Mouse (Mus musculus) myocyte (in vitro differentiated cells): ENCODE measurements around the gene Cngb1. TPM values are rescaled to one million over a fixed set of nuclear protein-coding genes. Genes with fewer than 3 reads are reported as not detected.

Source experiments
- H3K27me3 ChIP-seq: one replicate; pipeline ENCODE4 v1.6.1; 2011; ENCODE audit not compliant: control insufficient read depth, insufficient read depth, insufficient read length
- H3K36me3 ChIP-seq: one replicate; pipeline ENCODE4 v1.6.1; 2011; ENCODE audit not compliant: control insufficient read depth, insufficient read depth
- H3K4me2 ChIP-seq: one replicate; pipeline ENCODE4 v1.6.1; 2011; ENCODE audit warnings: low read depth, control low read depth
- H3K4me3 ChIP-seq: one replicate; pipeline ENCODE4 v1.5.1; 2011; ENCODE audit warnings: mild to moderate bottlenecking, control low read depth, moderate library complexity
- H3K79me2 ChIP-seq: one replicate; pipeline ENCODE4 v1.6.1; 2011; ENCODE audit not compliant: control insufficient read depth, insufficient read depth
- H3ac ChIP-seq: one replicate; pipeline ENCODE4 v1.6.1; 2011; ENCODE audit not compliant: control insufficient read depth, insufficient read length
- CEBPB ChIP-seq: IDR thresholded peaks from 2 replicates; pipeline ENCODE4 v1.6.1; 2011; ENCODE audit warnings: mild to moderate bottlenecking, moderate library complexity; ENCODE audit not compliant: poor library complexity, insufficient read depth, severe bottlenecking
- E2F4 ChIP-seq: IDR thresholded peaks from one replicate; pipeline ENCODE4 v1.6.1; 2011; ENCODE audit warnings: mild to moderate bottlenecking, control low read depth, moderate library complexity; ENCODE audit not compliant: insufficient read depth
- MAX ChIP-seq: IDR thresholded peaks from one replicate; pipeline ENCODE4 v1.6.1; 2011; ENCODE audit warnings: low read depth, mild to moderate bottlenecking, control low read depth
- MYOD1 ChIP-seq, 3 experiments: IDR thresholded peaks; one replicate each; pipeline ENCODE4 v1.6.1; 2011; ENCODE audit warnings: control low read depth in 2 of 3, low read depth in 2 of 3, mild to moderate bottlenecking in 2 of 3, moderate library complexity in 1 of 3; ENCODE audit not compliant: insufficient read length in 2 of 3, control insufficient read depth in 1 of 3
- MYOG ChIP-seq, 3 experiments: IDR thresholded peaks; one replicate each; pipeline ENCODE4 v1.6.1; 2011; ENCODE audit warnings: control low read depth in 2 of 3, low read depth in 2 of 3, mild to moderate bottlenecking in 2 of 3; ENCODE audit not compliant: insufficient read length in 2 of 3, control insufficient read depth in 1 of 3, insufficient read depth in 1 of 3
- POLR2A ChIP-seq: IDR thresholded peaks from one replicate; pipeline ENCODE4 v1.6.1; 2011; ENCODE audit warnings: low read depth, mild to moderate bottlenecking, control low read depth, moderate library complexity; ENCODE audit not compliant: insufficient read length
- POLR2AphosphoS2 ChIP-seq: IDR thresholded peaks from one replicate; pipeline ENCODE4 v1.6.1; 2011; ENCODE audit warnings: low read depth, control low read depth; ENCODE audit not compliant: insufficient read length
- REST ChIP-seq: IDR thresholded peaks from one replicate; pipeline ENCODE4 v1.6.1; 2011; ENCODE audit warnings: mild to moderate bottlenecking, control low read depth, moderate library complexity; ENCODE audit not compliant: insufficient read depth, insufficient read length
- SRF ChIP-seq: IDR thresholded peaks from one replicate; pipeline ENCODE4 v1.6.1; 2011; ENCODE audit warnings: low read depth; ENCODE audit not compliant: control insufficient read depth, insufficient read length
- TCF12 ChIP-seq: IDR thresholded peaks from one replicate; pipeline ENCODE4 v1.6.1; 2011; ENCODE audit warnings: mild to moderate bottlenecking, control low read depth; ENCODE audit not compliant: poor library complexity, insufficient read depth, severe bottlenecking
- TCF3 ChIP-seq: IDR thresholded peaks from one replicate; pipeline ENCODE4 v1.6.1; 2011; ENCODE audit warnings: low read depth, control low read depth; ENCODE audit not compliant: insufficient read length
- USF1 ChIP-seq: IDR thresholded peaks from one replicate; pipeline ENCODE4 v1.6.1; 2011; ENCODE audit warnings: low read depth, mild to moderate bottlenecking, control low read depth, moderate library complexity
- polyA plus RNA-seq: library from polyadenylated mRNA; unstranded; fragments of >200 nt; fragmentation: generic; extraction: Trizol; gene quantifications from one replicate; pipeline ENCODE4 v1.2.1, GENCODE M21; 2012; ENCODE audit warnings: missing spikeins

Cngb1 gene
- polyA plus RNA-seq, 1 experiment, result 0.07 TPM

DNA sequence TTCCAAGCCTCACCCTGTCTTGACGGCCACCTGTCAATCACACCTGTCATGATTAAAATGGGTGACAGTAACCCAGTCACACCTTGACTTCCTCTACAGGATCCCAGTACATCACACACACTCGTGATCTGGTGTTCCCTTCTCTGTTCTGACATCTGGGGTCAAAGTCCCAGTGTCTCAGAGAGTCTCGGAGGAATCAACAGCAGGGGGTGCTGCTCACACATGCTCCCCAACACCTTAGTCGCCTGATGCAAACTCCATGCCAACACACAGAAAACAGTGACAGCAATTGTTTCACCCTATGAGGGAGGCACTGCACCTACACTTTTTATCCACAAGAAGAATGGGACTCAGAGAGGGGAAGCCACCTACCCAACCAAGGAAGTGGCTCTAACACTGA lies 56.5 kb downstream of the Cngb1 start:
- no peaks in the 10 kb centered on the region for H3K36me3 ChIP-seq
- H3K27me3 ChIP-seq, result no peaks in the 10 kb centered on the region
- no peak overlapping the region for H3ac ChIP-seq
- no peaks in the 10 kb centered on the region for H3K79me2 ChIP-seq
- no peak overlapping the region for H3K4me3 ChIP-seq
- no peak overlapping the region for H3K4me2 ChIP-seq
- no peak for TF ChIP-seq MYOD1 (IDR thresholded peaks at IDR 0.05; ENCODE audit: control insufficient read depth in 1 of 3, insufficient read length in 2 of 3, low read depth in 2 of 3)
- TF ChIP-seq POLR2AphosphoS2, result no peak
- no peak for TF ChIP-seq TCF3
- no peak for TF ChIP-seq E2F4
- TF ChIP-seq POLR2A, result no peak
- TF ChIP-seq MYOG (IDR thresholded peaks at IDR 0.05; ENCODE audit: control insufficient read depth in 1 of 3, insufficient read depth in 1 of 3, insufficient read length in 2 of 3, low read depth in 2 of 3), result no peak
- no peak for TF ChIP-seq SRF
- no peak for TF ChIP-seq TCF12
- TF ChIP-seq CEBPB, result no peak

DNA sequence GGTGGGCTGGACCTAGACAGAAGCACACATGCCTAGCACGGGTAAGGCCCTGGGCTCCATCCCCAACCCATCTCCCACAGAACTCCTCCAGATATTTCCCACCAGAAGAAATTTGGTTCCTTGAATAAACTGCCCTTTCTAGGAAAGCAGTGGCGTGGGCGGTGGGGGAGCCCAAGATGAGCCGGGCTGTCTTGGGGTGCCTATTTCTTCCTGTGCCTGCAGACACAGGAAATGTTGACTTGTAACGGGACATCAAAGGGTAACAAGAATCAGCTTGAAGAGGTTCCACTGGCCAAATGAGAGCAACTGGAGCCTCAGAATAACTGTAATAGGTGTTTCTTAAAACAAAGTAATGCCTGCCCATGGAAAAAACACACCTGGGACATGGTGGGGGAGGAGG lies 59.1 kb downstream of the Cngb1 start:
- Histone ChIP-seq H3ac (no peak overlapping the region), H3K27me3 (no peaks in the 10 kb centered on the region), H3K4me3 (no peak overlapping the region), H3K4me2 (no peak overlapping the region), H3K79me2 (no peaks in the 10 kb centered on the region), H3K36me3 (no peaks in the 10 kb centered on the region)
- TF ChIP-seq TCF12 (no peak), POLR2AphosphoS2 (no peak), MAX (no peak)

DNA sequence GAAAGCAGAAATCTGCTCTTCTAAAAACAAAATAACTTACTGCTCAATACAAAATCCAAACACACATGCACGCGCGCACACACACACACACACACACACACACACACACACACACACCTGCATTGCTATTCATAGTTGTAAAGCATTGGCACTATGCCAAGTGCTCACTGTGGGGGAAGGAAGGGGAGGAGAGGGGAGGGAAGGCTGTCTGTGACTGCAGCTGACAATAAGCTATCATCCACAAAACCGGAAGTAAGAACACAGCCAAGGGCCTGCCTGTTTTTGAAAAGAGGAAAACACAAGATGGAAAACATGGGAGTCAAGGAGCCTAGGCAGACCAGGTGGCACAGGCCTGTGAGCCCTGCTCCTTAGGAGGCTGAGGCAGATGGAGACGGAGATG lies 61.2 kb downstream of the Cngb1 start:
- Histone ChIP-seq H3K4me3 (no peak overlapping the region), H3K36me3 (no peaks in the 10 kb centered on the region), H3K27me3 (no peaks in the 10 kb centered on the region), H3K4me2 (no peak overlapping the region), H3ac (no peak overlapping the region), H3K79me2 (no peaks in the 10 kb centered on the region)
- TF ChIP-seq MYOD1 (IDR thresholded peaks at IDR 0.05; ENCODE audit: control insufficient read depth in 1 of 3, insufficient read length in 2 of 3, low read depth in 2 of 3) (no peak), USF1 (no peak), E2F4 (no peak), TCF3 (no peak), TCF12 (no peak), CEBPB (no peak)

DNA sequence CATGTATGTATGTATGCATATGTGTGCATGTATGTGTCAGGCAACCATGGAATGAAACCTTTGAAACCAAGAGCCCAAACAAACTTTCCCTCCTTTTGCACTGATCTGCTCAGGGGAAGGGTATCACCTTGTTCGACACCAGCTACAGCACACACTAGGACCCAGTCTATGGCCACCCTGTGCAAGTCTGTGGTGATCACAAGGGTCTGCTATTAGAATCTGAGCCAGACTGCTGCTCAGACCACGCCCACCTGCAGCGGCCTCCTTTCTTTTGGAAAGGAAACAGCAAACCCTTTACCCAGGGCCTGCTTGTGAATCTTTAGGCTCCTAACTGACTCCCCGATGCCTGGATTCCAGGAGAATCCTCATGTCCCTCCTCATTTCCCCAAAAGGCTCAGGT lies 62.5 kb downstream of the Cngb1 start:
- Histone ChIP-seq H3K79me2 (no peaks in the 10 kb centered on the region), H3K27me3 (no peaks in the 10 kb centered on the region), H3ac (no peak overlapping the region), H3K36me3 (no peaks in the 10 kb centered on the region), H3K4me2 (no peak overlapping the region), H3K4me3 (no peak overlapping the region)
- TF ChIP-seq TCF3 (no peak), MAX (no peak), MYOD1 (IDR thresholded peaks at IDR 0.05; ENCODE audit: control insufficient read depth in 1 of 3, insufficient read length in 2 of 3, low read depth in 2 of 3) (no peak), SRF (no peak), CEBPB (no peak), USF1 (no peak), REST (no peak), E2F4 (no peak), TCF12 (no peak), POLR2AphosphoS2 (no peak), MYOG (IDR thresholded peaks at IDR 0.05; ENCODE audit: control insufficient read depth in 1 of 3, insufficient read depth in 1 of 3, insufficient read length in 2 of 3, low read depth in 2 of 3) (no peak)

DNA sequence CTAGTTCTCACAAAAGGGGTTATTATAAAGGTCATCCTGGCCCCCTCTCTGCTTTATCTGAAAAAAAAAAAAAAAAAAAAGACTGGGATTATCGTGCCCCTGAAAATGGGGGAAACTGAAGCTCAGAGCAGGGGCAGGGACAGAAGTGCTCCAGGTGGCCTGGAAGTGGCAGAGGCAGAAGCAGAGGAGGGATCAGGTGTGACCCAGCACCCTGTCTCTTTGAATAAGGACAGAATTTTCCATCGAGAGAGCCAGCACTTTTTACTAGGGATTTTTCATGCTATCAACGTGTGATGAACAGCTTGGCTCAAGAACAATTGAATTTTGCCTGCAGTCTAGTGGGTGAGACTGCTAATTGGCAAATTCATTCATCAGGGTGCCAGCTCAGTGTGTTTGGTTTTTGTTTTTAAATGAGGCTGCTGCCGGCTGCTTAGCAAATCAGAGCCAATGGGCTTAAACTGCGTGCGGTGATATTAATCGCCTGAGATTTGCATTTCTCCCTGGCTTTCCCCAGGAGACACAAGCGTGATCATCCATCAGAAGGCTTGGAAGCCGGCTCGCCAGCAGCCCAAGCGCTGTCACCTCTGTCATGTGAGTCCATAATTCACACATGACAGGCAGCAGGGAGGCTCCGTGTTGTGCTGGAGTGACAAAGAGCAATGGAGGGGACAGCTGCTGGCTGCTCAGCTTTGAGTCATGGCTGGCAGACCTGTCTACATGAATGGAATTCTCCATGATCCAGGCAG lies 63.4 kb downstream of the Cngb1 start:
- Histone ChIP-seq H3K27me3 (no peaks in the 10 kb centered on the region), H3K4me3 (no peak overlapping the region), H3K4me2 (peak overlapping the region; percentile 55), H3ac (no peak overlapping the region), H3K79me2 (no peaks in the 10 kb centered on the region), H3K36me3 (no peaks in the 10 kb centered on the region)
- TF ChIP-seq MYOD1 (IDR thresholded peaks at IDR 0.05; ENCODE audit: control insufficient read depth in 1 of 3, insufficient read length in 2 of 3, low read depth in 2 of 3), result peak; percentile 17 to 91 (median 47)
- TF ChIP-seq MYOG (IDR thresholded peaks at IDR 0.05; ENCODE audit: control insufficient read depth in 1 of 3, insufficient read depth in 1 of 3, insufficient read length in 2 of 3, low read depth in 2 of 3), result peak in 1 of 3 experiments; percentile 88
- TF ChIP-seq CEBPB, result no peak
